Mouse (Mus musculus) liver, embryonic 11.5 days (tissue): Measurements from ENCODE around the gene Ndufaf5. TPM values are rescaled to one million over a fixed set of nuclear protein-coding genes. Genes with fewer than 3 reads are reported as not detected.

Experiments used
- ATAC-seq: fragments of 200-750 bp; cut with Nextera tagmentation; replicated peaks from 2 replicates; pipeline ENCODE4 v1.8.0; 2017; ENCODE audit warnings: moderate number of reproducible peaks, mild to moderate bottlenecking, moderate TSS enrichment, moderate library complexity; ENCODE audit not compliant: low FRiP score
- DNase-seq: peaks from one replicate; pipeline ENCODE4 v3.0.0-alpha.2; 2017; ENCODE audit warnings: low spot score
- H3K27ac ChIP-seq: fragments of 300-500 bp; sonication (generic); 2 replicates; pipeline ENCODE4 v1.5.1; 2014; ENCODE audit warnings: mild to moderate bottlenecking, low read depth, low read length, control low read depth
- H3K27me3 ChIP-seq: fragments of 300-500 bp; sonication (generic); replicated peaks from 2 replicates; pipeline ENCODE4 v1.6.1; 2014; ENCODE audit warnings: low read length, mixed read lengths; ENCODE audit not compliant: control insufficient read depth, insufficient read depth
- H3K36me3 ChIP-seq: fragments of 300-500 bp; sonication (generic); 2 replicates; pipeline ENCODE4 v1.6.1; 2014; ENCODE audit warnings: mild to moderate bottlenecking, low read length, moderate library complexity, mixed read lengths; ENCODE audit not compliant: control insufficient read depth, insufficient read depth
- H3K4me1 ChIP-seq: fragments of 300-500 bp; sonication (generic); replicated peaks from 2 replicates; pipeline ENCODE4 v1.6.1; 2014; ENCODE audit warnings: low read length, mixed read lengths; ENCODE audit not compliant: control insufficient read depth, insufficient read depth
- H3K4me2 ChIP-seq: fragments of 300-500 bp; sonication (generic); 2 replicates; pipeline ENCODE4 v1.6.1; 2014; ENCODE audit warnings: mild to moderate bottlenecking, control low read depth, moderate library complexity
- H3K4me3 ChIP-seq: fragments of 300-500 bp; sonication (generic); 2 replicates; pipeline ENCODE4 v1.5.1; 2014; ENCODE audit warnings: low read depth, low read length, control low read depth
- H3K9ac ChIP-seq: fragments of 300-500 bp; sonication (generic); 2 replicates; pipeline ENCODE4 v1.6.1; 2014; ENCODE audit warnings: low read depth, low read length, control low read depth
- H3K9me3 ChIP-seq: fragments of 300-500 bp; sonication (generic); 2 replicates; pipeline ENCODE4 v1.6.1; 2016; ENCODE audit warnings: low read length, inconsistent platforms, mixed read lengths; ENCODE audit not compliant: control insufficient read depth
- WGBS: fragments of 180-500 bp; shearing (Covaris S2); extraction: QIAGEN DNeasy Blood & Tissue Kit; methylation state at CpG from one replicate; pipeline ENCODE4 v1.1.7; 2014; 5-methylcytosine and 5-hydroxymethylcytosine counted together
- polyA plus RNA-seq: library from polyadenylated mRNA; unstranded; fragments of >200 nt; fragmentation: Nextera tagmentation; extraction: Ambion mirVana; gene quantifications from 2 replicates; pipeline ENCODE4 v1.2.1, GENCODE M21; 2014

The Ndufaf5 gene
- polyA plus RNA-seq, 1 experiment from 2014 or later = 18.7 TPM

DNA sequence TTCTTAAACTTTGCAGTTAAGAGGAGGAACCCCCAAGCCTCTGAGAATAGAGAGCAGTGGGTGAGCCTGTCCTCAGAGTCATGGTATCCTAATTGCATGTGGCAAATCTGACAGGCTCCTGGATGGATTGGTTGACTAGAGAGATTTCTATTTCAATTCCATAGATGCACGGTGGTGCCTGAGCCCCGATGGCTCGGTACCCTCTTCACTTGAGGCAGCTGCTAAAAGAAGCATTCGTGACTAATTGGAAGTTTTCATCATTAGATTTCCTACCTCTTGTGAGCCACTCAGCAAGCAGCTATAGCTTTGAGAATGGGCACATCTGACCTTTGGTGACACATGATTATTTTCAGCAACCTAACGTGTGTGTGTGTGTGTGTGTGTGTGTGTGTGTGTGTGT, 71.9 kb downstream of the Ndufaf5 start:
- H3K4me2 ChIP-seq = no peak overlapping the region
- H3K4me1 ChIP-seq = no peaks in the 10 kb centered on the region
- WGBS = 84% methylated on average over 5 of the region's 5 CpGs
- H3K9me3 ChIP-seq = no peaks in the 10 kb centered on the region
- ATAC-seq (no peak), DNase-seq (no peak)
- no peak overlapping the region for H3K27ac ChIP-seq
- no peak overlapping the region for H3K4me3 ChIP-seq
- H3K9ac ChIP-seq = no peak overlapping the region
- H3K36me3 ChIP-seq = no peaks in the 10 kb centered on the region
- no peaks in the 10 kb centered on the region for H3K27me3 ChIP-seq

DNA sequence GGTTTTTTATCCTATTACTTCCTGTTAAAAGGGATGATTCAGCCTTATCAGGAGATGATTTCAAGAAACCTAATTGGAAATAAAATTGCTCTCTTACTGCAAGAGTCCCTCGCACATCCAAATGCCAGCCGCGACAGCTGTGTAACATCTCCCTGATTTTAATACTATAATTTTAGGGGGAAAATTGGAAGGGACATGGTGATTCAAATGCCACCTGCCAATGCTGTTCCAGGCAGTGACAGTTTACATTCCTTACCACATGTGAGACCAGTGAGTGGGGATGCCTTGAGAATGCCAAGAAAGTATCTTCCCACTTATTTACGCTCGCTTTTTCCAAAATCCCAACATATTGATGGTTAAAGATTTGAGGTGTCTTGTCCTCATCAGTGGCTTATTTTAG, 72.7 kb downstream of the Ndufaf5 start:
- no peak for ATAC-seq
- Histone ChIP-seq H3K4me1 (no peaks in the 10 kb centered on the region), H3K27ac (no peak overlapping the region), H3K27me3 (no peaks in the 10 kb centered on the region), H3K9me3 (no peaks in the 10 kb centered on the region), H3K9ac (no peak overlapping the region), H3K36me3 (no peaks in the 10 kb centered on the region), H3K4me2 (no peak overlapping the region), H3K4me3 (no peak overlapping the region)
- no peak for DNase-seq
- WGBS = 91% methylated on average over 5 of the region's 5 CpGs

Other genes starting within 250 kb of the Ndufaf5 start
- 26.3 and 29.5 TPM in 2 replicates for gene Tasp1, start 103.8 kb upstream of the Ndufaf5 start, polyA plus RNA-seq
- not detected in 2 replicates for gene Gm17374, start 18.6 kb upstream of the Ndufaf5 start, polyA plus RNA-seq
- gene Esf1, start 85 bp upstream of the Ndufaf5 start, polyA plus RNA-seq = 31.0 and 32.8 TPM in 2 replicates
- gene Sel1l2, start 219.1 kb downstream of the Ndufaf5 start, polyA plus RNA-seq = not detected in 2 replicates
- 19.9 and 20.6 TPM in 2 replicates for gene Macrod2, start 224.7 kb downstream of the Ndufaf5 start, polyA plus RNA-seq